12 mouse cellular contexts compared by ENCODE assay signal in genomic region chr7:16755362-16756017, GRCm38 (mm10). TPM values are rescaled to one million over a fixed set of nuclear protein-coding genes. Genes with fewer than 3 reads are reported as not detected.
DNase-seq lines count a peak whose midpoint lies in the region; ATAC-seq lines count a peak whose summit lies in the region.
"Had no signal": no experiment of that assay in that cellular context is flagged by ENCODE, and none has a peak within 500 bp of the region (broad histone marks: within the 10 kb centered on the region; RNA-seq: fewer than 3 reads in every experiment).

No protein-coding gene starts in this region.

- H3K36me3 ChIP-seq in embryonic facial prominence, embryonic 14.5 days (ENCODE audit: control insufficient read depth, insufficient read depth, low read length) = no peaks in the 10 kb centered on the region
- H3K36me3 ChIP-seq in embryonic facial prominence, embryonic 10.5 days (replicated peaks) = peaks cover 4% of the 10 kb centered on the region; the same call in 1 of the 2 replicates
- H3K36me3 ChIP-seq in heart, embryonic 10.5 days = no peaks in the 10 kb centered on the region

- no peaks in the 10 kb centered on the region for H3K4me1 ChIP-seq in embryonic facial prominence, embryonic 14.5 days (ENCODE audit: control insufficient read depth, insufficient read depth, low read length)
- peaks cover 8% of the 10 kb centered on the region for H3K4me1 ChIP-seq in embryonic facial prominence, embryonic 10.5 days
- peaks cover 15% of the 10 kb centered on the region for H3K4me1 ChIP-seq in heart, embryonic 10.5 days

- ATAC-seq in embryonic facial prominence, embryonic 14.5 days (ENCODE audit: low read depth) = no peak
- ATAC-seq: midbrain, embryonic 16.5 days had no signal

- WGBS in embryonic facial prominence, embryonic 14.5 days = 65% methylated on average over 17 of the region's 17 CpGs
- WGBS in embryonic facial prominence, embryonic 10.5 days = 71% methylated on average over 17 of the region's 17 CpGs
- 31% methylated on average over 17 of the region's 17 CpGs for WGBS in heart, embryonic 10.5 days

- H3K27ac ChIP-seq in embryonic facial prominence, embryonic 14.5 days (replicated peaks; ENCODE audit: low read depth, low read length) = no peak overlapping the region
- no peak overlapping the region for H3K27ac ChIP-seq in embryonic facial prominence, embryonic 10.5 days (replicated peaks)
- peak overlapping the region; percentile 42; the same call in 1 of the 2 replicates for H3K27ac ChIP-seq in heart, embryonic 10.5 days

- intact Hi-C loops in left cerebral cortex, postnatal 25 days (cut with DNase I) = no loop called here

- no peak overlapping the region for H3K9ac ChIP-seq in embryonic facial prominence, embryonic 14.5 days (ENCODE audit: low read depth, low read length)

- H3K27me3 ChIP-seq in embryonic facial prominence, embryonic 14.5 days (replicated peaks; ENCODE audit: control insufficient read depth, insufficient read depth, low read length) = no peaks in the 10 kb centered on the region
- H3K27me3 ChIP-seq in embryonic facial prominence, embryonic 10.5 days (replicated peaks; ENCODE audit: low read depth, poor library complexity, severe bottlenecking) = no peaks in the 10 kb centered on the region
- H3K27me3 ChIP-seq in heart, embryonic 10.5 days (ENCODE audit: insufficient read depth, poor library complexity, severe bottlenecking) = no peaks in the 10 kb centered on the region

- no peak overlapping the region for H3K4me2 ChIP-seq in embryonic facial prominence, embryonic 14.5 days (ENCODE audit: low read depth, low read length)

- DNase-seq in embryonic facial prominence, embryonic 14.5 days (ENCODE audit: low spot score) = peak; percentile 15
- DNase-seq in embryonic facial prominence, embryonic 10.5 days (ENCODE audit: low spot score) = no peak
- no peak for DNase-seq in heart, embryonic 10.5 days (ENCODE audit: low spot score)
- DNase-seq in kidney, postnatal 10 days = peak; percentile 59
- DNase-seq in lung, postnatal 25 days (ENCODE audit: low spot score) = peak; percentile 53
- no peak for DNase-seq in adipocyte (ENCODE audit: low spot score)
- DNase-seq in cerebellum, postnatal 10 days = no peak
- no peak for DNase-seq in left cerebral cortex, postnatal 25 days (ENCODE audit: low spot score in 2 of 2)
- DNase-seq: cerebellum, adult 11 months had no signal

- no peaks in the 10 kb centered on the region for H3K9me3 ChIP-seq in embryonic facial prominence, embryonic 14.5 days (ENCODE audit: control insufficient read depth, low read length)
- no peaks in the 10 kb centered on the region for H3K9me3 ChIP-seq in embryonic facial prominence, embryonic 10.5 days
- no peaks in the 10 kb centered on the region for H3K9me3 ChIP-seq in heart, embryonic 10.5 days

- H3K4me3 ChIP-seq in embryonic facial prominence, embryonic 14.5 days (ENCODE audit: low read depth, low read length) = no peak overlapping the region
- H3K4me3 ChIP-seq in embryonic facial prominence, embryonic 10.5 days = no peak overlapping the region
- H3K4me3 ChIP-seq in heart, embryonic 10.5 days = no peak overlapping the region; the same call in 1 of the 2 replicates

RNA-seq across cellular contexts. Expression of gene Ap2s1, which starts 17.3 kb away (rescaled TPM):
- 278 and 286 TPM in 2 replicates for polyA plus RNA-seq in embryonic facial prominence, embryonic 14.5 days (2014; fragmentation: Nextera tagmentation; extraction: Ambion mirVana)
- polyA plus RNA-seq in embryonic facial prominence, embryonic 10.5 days (2016; fragmentation: Nextera tagmentation; extraction: Ambion mirVana) = 250 and 256 TPM in 2 replicates
- polyA plus RNA-seq in heart, embryonic 10.5 days (2016; fragmentation: Nextera tagmentation; extraction: Ambion mirVana) = 243 and 270 TPM in 2 replicates
- 100 to 1,000 TPM; 278 to 295 TPM for total RNA-seq in left cerebral cortex, postnatal 25 days (2021)

RNA-seq across cellular contexts. Expression of gene Slc1a5, which starts 25.6 kb away (rescaled TPM):
- polyA plus RNA-seq in embryonic facial prominence, embryonic 14.5 days (2014; fragmentation: Nextera tagmentation; extraction: Ambion mirVana) = 26.5 and 27.5 TPM in 2 replicates
- 37.3 and 40.5 TPM in 2 replicates for polyA plus RNA-seq in embryonic facial prominence, embryonic 10.5 days (2016; fragmentation: Nextera tagmentation; extraction: Ambion mirVana)
- polyA plus RNA-seq in heart, embryonic 10.5 days (2016; fragmentation: Nextera tagmentation; extraction: Ambion mirVana) = 47.0 TPM in 2 replicates
- total RNA-seq in left cerebral cortex, postnatal 25 days (2021) = 1 to 10 TPM; 3.9 to 4.9 TPM

RNA-seq across cellular contexts. Expression of gene Ceacam9, which starts 33.8 kb away (rescaled TPM):
- polyA plus RNA-seq in embryonic facial prominence, embryonic 14.5 days (2014; fragmentation: Nextera tagmentation; extraction: Ambion mirVana) = not detected in 2 replicates
- not detected in 2 replicates for polyA plus RNA-seq in embryonic facial prominence, embryonic 10.5 days (2016; fragmentation: Nextera tagmentation; extraction: Ambion mirVana)
- not detected in 2 replicates for polyA plus RNA-seq in heart, embryonic 10.5 days (2016; fragmentation: Nextera tagmentation; extraction: Ambion mirVana)
- under 1 TPM in 1 of 2 experiments, not detected in 1; 0.25 TPM for total RNA-seq in left cerebral cortex, postnatal 25 days (2021)
- polyA plus RNA-seq: hindbrain, embryonic 11.5 days; stomach, embryonic 16.5 days had no signal

Comparison
In these comparisons a context has a peak if more than half of its experiments do, and no peak if none do; other contexts are left out.
1. DNase-seq: peak in embryonic facial prominence, embryonic 14.5 days (single experiment), kidney, postnatal 10 days (single experiment) and lung, postnatal 25 days (single experiment); none in embryonic facial prominence, embryonic 10.5 days (single experiment), heart, embryonic 10.5 days (single experiment), adipocyte (single experiment), cerebellum, postnatal 10 days (0 of 2) and left cerebral cortex, postnatal 25 days (0 of 2).